Mouse (Mus musculus): Measurements from ENCODE around the gene Cbl. TPM values are rescaled to one million over a fixed set of nuclear protein-coding genes. Genes with fewer than 3 reads are reported as not detected.

Cbl gene
- polyA plus RNA-seq, 1 experiment: 14.2 TPM

DNA sequence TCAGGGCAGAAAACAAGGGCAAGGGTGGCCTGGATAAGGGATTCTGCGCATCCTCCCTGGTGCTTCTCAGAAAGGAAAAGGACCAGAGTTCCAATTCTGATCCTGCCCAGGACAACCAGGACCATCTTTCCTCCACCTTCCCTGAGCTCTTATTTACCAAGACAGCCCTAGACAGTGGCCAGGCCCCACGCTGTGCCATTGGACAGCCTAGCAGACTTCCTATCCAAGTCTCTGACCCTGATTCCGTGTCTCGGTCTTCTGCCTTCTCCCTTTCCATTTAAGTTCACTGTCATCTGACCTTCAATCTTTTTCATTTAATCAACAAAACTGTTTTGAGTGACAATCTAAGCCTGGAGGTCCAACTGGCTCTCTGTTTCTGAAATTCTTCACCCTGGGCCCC, 127.3 kb downstream of the Cbl start:
- WGBS: 58% methylated on average over 4 of the region's 4 CpGs
- H3K4me1 ChIP-seq (ENCODE audit: control insufficient read depth, insufficient read depth, low read length): peaks cover 20% of the 10 kb centered on the region
- H3K4me3 ChIP-seq (replicated peaks; ENCODE audit: extremely low read depth, low read depth, low read length): no peak overlapping the region
- TF ChIP-seq POLR2A (IDR thresholded peaks at IDR 0.05; ENCODE audit: borderline replicate concordance, extremely low read depth, low read depth, low read length) (no peak), CTCF (IDR thresholded peaks at IDR 0.05; ENCODE audit: insufficient read depth, low read length) (no peak)
- DNase-seq: no peak

DNA sequence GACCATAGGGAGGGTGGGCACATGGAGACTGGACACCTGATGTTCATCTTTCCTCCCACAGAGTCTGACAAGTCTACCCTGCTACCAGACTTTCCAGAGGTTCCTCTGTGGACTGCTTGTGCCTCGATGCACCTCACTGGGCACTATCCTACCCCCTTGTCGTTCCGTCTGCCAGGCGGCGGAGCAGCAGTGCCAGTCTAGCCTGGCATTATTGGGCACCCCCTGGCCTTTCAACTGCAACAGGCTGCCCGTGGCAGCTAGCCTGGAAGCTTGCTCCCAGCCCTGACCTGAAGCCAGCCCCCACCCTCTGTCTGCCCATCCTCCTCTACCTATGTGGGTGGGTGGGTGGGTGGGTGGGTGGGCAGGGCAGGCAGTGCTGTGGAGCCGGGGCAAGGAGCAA, 127.7 kb downstream of the Cbl start:
- TF ChIP-seq POLR2A (IDR thresholded peaks at IDR 0.05; ENCODE audit: borderline replicate concordance, extremely low read depth, low read depth, low read length) (no peak), CTCF (IDR thresholded peaks at IDR 0.05; ENCODE audit: insufficient read depth, low read length) (no peak)
- Histone ChIP-seq H3K4me3 (replicated peaks; ENCODE audit: extremely low read depth, low read depth, low read length) (no peak overlapping the region), H3K4me1 (ENCODE audit: control insufficient read depth, insufficient read depth, low read length) (peaks cover 20% of the 10 kb centered on the region)
- WGBS: 87% methylated on average over 7 of the region's 7 CpGs
- no peak for DNase-seq

DNA sequence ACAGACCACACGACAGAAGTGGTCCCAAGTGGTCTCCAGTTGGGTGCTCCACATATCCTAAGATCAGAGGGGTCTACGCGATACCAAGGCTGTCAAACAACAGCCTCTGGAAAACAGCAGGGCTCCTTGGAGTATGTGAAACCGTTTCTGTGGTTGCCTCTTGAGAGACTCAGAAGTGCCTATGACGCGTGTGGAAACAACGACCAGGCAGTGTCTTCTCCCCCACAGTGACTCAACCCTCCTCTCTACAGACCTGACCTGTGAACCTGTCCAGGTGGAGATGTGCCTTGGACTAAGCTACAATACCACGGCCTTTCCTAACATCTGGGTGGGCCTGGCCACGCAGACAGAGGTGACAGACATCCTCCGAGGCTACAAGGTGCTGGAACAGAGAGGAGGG, 128.1 kb downstream of the Cbl start:
- TF ChIP-seq CTCF (IDR thresholded peaks at IDR 0.05; ENCODE audit: insufficient read depth, low read length): no peak
- TF ChIP-seq POLR2A (IDR thresholded peaks at IDR 0.05; ENCODE audit: borderline replicate concordance, extremely low read depth, low read depth, low read length): no peak
- Histone ChIP-seq H3K4me1 (ENCODE audit: control insufficient read depth, insufficient read depth, low read length) (peaks cover 20% of the 10 kb centered on the region), H3K4me3 (replicated peaks; ENCODE audit: extremely low read depth, low read depth, low read length) (no peak overlapping the region)
- 73% methylated on average over 10 of the region's 10 CpGs for WGBS
- no peak for DNase-seq

DNA sequence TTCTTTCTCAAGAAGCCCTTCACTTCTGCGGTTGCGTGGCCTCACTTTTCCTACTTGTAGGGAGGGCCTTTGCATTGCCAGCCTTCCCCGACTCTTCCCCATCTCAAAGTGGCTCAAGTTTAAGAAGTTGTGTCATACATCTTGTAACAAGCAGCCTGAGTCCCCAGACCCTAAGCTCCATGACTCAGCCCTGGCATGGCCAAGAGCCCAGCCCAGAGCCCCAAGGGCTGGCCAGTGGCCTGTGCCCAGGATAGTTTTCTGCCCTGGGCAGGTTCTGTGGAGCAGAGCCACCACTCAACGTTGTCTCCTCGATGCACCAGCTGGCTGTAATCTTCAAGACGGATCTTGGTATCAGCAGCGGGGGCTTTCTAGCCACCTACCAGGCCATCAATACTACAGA, 129.0 kb downstream of the Cbl start:
- no peak overlapping the region for H3K4me3 ChIP-seq (replicated peaks; ENCODE audit: extremely low read depth, low read depth, low read length)
- DNase-seq: no peak
- WGBS: 84% methylated on average over 7 of the region's 7 CpGs

DNA sequence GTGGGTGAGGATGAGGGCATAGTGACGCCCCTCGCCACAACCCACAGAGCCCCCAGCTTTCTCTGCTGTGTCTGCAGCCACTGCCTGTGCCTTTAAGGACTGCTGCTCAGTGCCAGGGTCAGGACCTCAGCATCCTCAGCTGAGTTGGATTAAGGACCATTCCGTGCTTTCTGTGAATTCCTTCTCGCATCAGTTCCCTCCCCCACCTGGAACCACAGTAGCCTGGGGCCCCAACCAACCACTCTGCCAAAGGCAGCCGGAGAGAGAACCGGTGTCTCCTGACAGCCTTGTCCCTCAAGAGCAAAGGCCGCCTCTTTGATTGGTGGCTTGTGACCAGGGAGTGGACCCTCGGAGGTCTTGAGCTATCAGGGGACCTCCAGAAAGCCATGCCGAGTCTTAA, 132.4 kb downstream of the Cbl start, which contains the start of gene Mfrp:
TSS of gene Mfrp (plus strand) at position 240 of the 400 bp plus-strand sequence.
- no peak for DNase-seq
- WGBS: 81% methylated on average over 9 of the region's 9 CpGs
- peaks cover under 1% of the 10 kb centered on the region; the same call in 1 of the 2 replicates for H3K4me1 ChIP-seq (ENCODE audit: control insufficient read depth, insufficient read depth, low read length)
- H3K4me3 ChIP-seq (replicated peaks; ENCODE audit: extremely low read depth, low read depth, low read length): no peak within 1 kb of the TSS
- no peak for TF ChIP-seq CTCF (IDR thresholded peaks at IDR 0.05; ENCODE audit: insufficient read depth, low read length)
- TF ChIP-seq POLR2A (IDR thresholded peaks at IDR 0.05; ENCODE audit: borderline replicate concordance, extremely low read depth, low read depth, low read length): no peak

More for the DNA sequence above, 129.0 kb downstream of the Cbl start:
- TF ChIP-seq CTCF (IDR thresholded peaks at IDR 0.05; ENCODE audit: insufficient read depth, low read length) (no peak), POLR2A (IDR thresholded peaks at IDR 0.05; ENCODE audit: borderline replicate concordance, extremely low read depth, low read depth, low read length) (no peak)
- H3K4me1 ChIP-seq (ENCODE audit: control insufficient read depth, insufficient read depth, low read length): peaks cover 16% of the 10 kb centered on the region

DNA sequence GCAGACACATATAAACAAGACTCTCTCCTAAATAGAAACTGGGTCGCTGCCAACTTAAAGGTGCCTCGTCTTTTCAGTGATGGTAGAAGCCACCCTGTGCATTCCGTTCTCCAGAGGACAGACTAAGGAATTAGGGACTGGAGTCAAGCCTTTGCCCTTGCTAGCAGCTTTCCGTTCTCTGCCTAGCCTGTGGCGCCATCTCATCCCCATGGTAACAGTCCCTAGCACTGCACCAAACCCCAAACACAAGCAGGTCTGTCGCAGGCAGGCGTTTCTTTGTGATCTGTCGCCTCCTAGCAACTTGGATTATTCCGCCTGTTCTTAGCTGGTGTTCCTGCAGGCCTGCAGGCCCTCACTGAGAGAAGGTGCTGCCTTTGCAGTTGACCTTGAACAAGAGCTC, 137.3 kb downstream of the Cbl start:
- no peak for DNase-seq
- no peak overlapping the region for H3K4me3 ChIP-seq (replicated peaks; ENCODE audit: extremely low read depth, low read depth, low read length)
- peaks cover 4% of the 10 kb centered on the region; the same call in 1 of the 2 replicates for H3K4me1 ChIP-seq (ENCODE audit: control insufficient read depth, insufficient read depth, low read length)
- TF ChIP-seq CTCF (IDR thresholded peaks at IDR 0.05; ENCODE audit: insufficient read depth, low read length) (no peak), POLR2A (IDR thresholded peaks at IDR 0.05; ENCODE audit: borderline replicate concordance, extremely low read depth, low read depth, low read length) (no peak)
- 56% methylated on average over 9 of the region's 9 CpGs for WGBS

DNA sequence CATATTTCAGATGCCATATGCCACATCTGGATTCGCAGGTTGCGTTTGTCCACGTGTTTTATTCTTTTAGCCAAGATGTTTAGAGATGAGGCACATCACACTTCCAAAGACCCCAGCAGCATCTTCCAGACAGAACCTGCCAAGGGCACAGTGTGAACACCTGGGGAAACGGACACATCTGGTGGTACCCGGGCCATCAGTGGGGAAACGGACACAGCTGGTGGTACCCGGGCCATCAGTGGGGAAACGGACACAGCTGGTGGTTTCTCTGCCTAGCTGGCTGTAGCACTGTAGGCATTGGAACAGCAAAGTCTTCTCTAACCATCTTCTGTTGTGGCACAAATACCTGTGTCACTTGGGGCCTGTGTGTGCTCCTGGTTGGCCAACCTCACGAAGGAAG, 138.1 kb downstream of the Cbl start:
- H3K4me1 ChIP-seq (ENCODE audit: control insufficient read depth, insufficient read depth, low read length): peaks cover 4% of the 10 kb centered on the region; the same call in 1 of the 2 replicates
- DNase-seq: no peak
- WGBS: 85% methylated on average over 9 of the region's 9 CpGs
- TF ChIP-seq CTCF (IDR thresholded peaks at IDR 0.05; ENCODE audit: insufficient read depth, low read length) (no peak), POLR2A (IDR thresholded peaks at IDR 0.05; ENCODE audit: borderline replicate concordance, extremely low read depth, low read depth, low read length) (no peak)
- no peak overlapping the region for H3K4me3 ChIP-seq (replicated peaks; ENCODE audit: extremely low read depth, low read depth, low read length)

DNA sequence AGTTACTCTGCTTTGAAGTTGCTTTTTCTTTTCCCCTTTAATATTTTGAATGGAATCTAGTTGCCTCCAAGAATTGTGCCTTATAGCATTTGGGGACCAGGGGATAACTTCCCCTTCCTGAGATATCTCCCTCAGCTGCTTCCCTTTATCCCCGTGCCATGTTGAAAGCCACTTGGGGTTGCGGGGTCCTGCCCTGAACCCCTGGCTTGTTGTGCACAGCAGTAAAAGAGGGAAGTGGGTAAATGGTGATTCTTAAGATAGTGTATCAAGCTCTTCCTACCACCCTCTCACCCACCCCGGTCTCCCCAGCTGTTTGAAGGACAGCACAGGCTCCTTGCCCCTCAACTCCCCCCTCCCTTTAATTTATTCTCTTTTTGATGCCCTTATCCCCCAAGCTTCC, 139.1 kb downstream of the Cbl start:
- 80% methylated on average over 3 of the region's 3 CpGs for WGBS
- Histone ChIP-seq H3K4me3 (replicated peaks; ENCODE audit: extremely low read depth, low read depth, low read length) (no peak overlapping the region), H3K4me1 (ENCODE audit: control insufficient read depth, insufficient read depth, low read length) (peaks cover 4% of the 10 kb centered on the region; the same call in 1 of the 2 replicates)
- TF ChIP-seq CTCF (IDR thresholded peaks at IDR 0.05; ENCODE audit: insufficient read depth, low read length) (no peak), POLR2A (IDR thresholded peaks at IDR 0.05; ENCODE audit: borderline replicate concordance, extremely low read depth, low read depth, low read length) (no peak)
- DNase-seq: no peak

DNA sequence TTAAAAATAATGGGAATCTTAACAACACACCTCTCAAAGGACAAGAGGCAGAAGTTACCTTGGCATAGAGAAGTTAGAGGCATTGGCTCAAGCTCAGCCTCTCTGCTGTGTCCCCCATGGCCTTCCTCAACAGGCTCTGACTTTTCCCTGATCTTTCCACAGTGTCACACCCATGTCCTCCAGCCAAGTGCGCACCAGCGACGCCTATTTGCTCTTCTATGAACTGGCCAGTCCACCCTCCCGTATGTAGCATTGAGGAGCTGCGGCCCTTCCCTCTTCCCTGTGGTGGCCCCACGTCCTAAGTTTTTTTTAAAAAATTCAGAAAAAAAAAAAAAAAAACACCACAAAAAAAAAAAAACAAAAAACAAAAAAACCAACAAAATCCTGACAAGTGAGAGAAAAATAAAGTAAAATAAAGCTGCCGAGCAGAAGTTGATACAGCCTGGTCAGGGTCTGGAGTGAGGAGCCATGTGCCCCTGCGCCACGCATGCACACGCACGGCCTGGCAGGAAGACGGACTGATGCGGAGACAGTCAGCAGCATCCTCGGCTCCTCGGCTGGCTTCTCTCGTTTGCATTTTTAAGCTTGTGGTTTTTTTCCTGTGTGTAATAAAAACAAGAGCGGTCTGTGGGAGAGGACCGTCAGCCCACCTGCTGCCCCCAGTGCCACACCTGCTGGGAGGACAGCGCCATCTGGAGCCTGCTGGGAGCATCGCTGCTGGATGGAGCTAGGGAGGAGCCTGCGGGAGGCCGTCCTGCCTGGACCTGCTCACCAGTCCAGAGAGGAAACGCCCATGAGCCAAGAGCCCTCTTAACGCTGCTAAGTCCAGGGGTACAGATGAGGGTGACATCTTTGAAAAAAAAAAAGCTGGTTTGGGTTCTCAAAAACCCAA, 140.0 kb downstream of the Cbl start:
- H3K4me1 ChIP-seq (ENCODE audit: control insufficient read depth, insufficient read depth, low read length): peaks cover 4% of the 10 kb centered on the region; the same call in 1 of the 2 replicates
- 45% methylated on average over 24 of the region's 24 CpGs for WGBS
- DNase-seq: peak; percentile 79
- H3K4me3 ChIP-seq (replicated peaks; ENCODE audit: extremely low read depth, low read depth, low read length): no peak overlapping the region
- TF ChIP-seq POLR2A (IDR thresholded peaks at IDR 0.05; ENCODE audit: borderline replicate concordance, extremely low read depth, low read depth, low read length) (no peak), CTCF (IDR thresholded peaks at IDR 0.05; ENCODE audit: insufficient read depth, low read length) (peak; percentile 67)

Other genes starting within 250 kb of the Cbl start
- gene Thy1, start 190.7 kb downstream of the Cbl start, polyA plus RNA-seq (2012; rRNA removed): 22.0 and 34.3 TPM in 2 replicates
- 5.7 and 9.2 TPM in 2 replicates for gene Usp2, start 167.0 kb downstream of the Cbl start, polyA plus RNA-seq (2012; rRNA removed)
- gene Mfrp, start 132.3 kb downstream of the Cbl start, polyA plus RNA-seq (2012; rRNA removed): 0.25 and 0.34 TPM in 2 replicates
- gene C1qtnf5, start 126.8 kb downstream of the Cbl start, polyA plus RNA-seq (2012; rRNA removed): 29.0 and 31.0 TPM in 2 replicates
- 0.27 TPM in 1 of 2 replicates, not detected in the other for gene Gm49380, start 120.5 kb downstream of the Cbl start, polyA plus RNA-seq (2012; rRNA removed)
- gene Rnf26, start 120.5 kb downstream of the Cbl start, polyA plus RNA-seq (2012; rRNA removed): 24.6 and 25.0 TPM in 2 replicates
- gene Mcam, start 99.6 kb downstream of the Cbl start, polyA plus RNA-seq (2012; rRNA removed): 170 and 209 TPM in 2 replicates
- gene Ccdc153, start 6.6 kb upstream of the Cbl start, polyA plus RNA-seq (2012; rRNA removed): 13.8 and 26.9 TPM in 2 replicates
- 0.11 and 0.12 TPM in 2 replicates for gene Pdzd3, start 17.4 kb upstream of the Cbl start, polyA plus RNA-seq (2012; rRNA removed)
- 15.0 and 15.8 TPM in 2 replicates for gene Nlrx1, start 34.5 kb upstream of the Cbl start, polyA plus RNA-seq (2012; rRNA removed)
- 1.7 and 1.9 TPM in 2 replicates for gene Abcg4, start 54.6 kb upstream of the Cbl start, polyA plus RNA-seq (2012; rRNA removed)
- 16.9 and 21.3 TPM in 2 replicates for gene Hinfp, start 71.6 kb upstream of the Cbl start, polyA plus RNA-seq (2012; rRNA removed)
- 77.9 and 88.0 TPM in 2 replicates for gene C2cd2l, start 86.2 kb upstream of the Cbl start, polyA plus RNA-seq (2012; rRNA removed)
- gene Dpagt1, start 92.0 kb upstream of the Cbl start, polyA plus RNA-seq (2012; rRNA removed): 50.0 and 58.7 TPM in 2 replicates
- gene H2afx, start 100.6 kb upstream of the Cbl start, polyA plus RNA-seq (2012; rRNA removed): 41.3 and 50.1 TPM in 2 replicates
- gene Hmbs, start 110.2 kb upstream of the Cbl start, polyA plus RNA-seq (2012; rRNA removed): 21.8 and 27.7 TPM in 2 replicates
- gene Vps11, start 127.6 kb upstream of the Cbl start, polyA plus RNA-seq (2012; rRNA removed): 21.6 and 30.2 TPM in 2 replicates
- 43.2 and 49.6 TPM in 2 replicates for gene Hyou1, start 145.4 kb upstream of the Cbl start, polyA plus RNA-seq (2012; rRNA removed)
- gene Slc37a4, start 162.8 kb upstream of the Cbl start, polyA plus RNA-seq (2012; rRNA removed): 20.7 and 29.8 TPM in 2 replicates
- gene Rps25, start 173.1 kb upstream of the Cbl start, polyA plus RNA-seq (2012; rRNA removed): 117 and 226 TPM in 2 replicates
- gene Trappc4, start 173.6 kb upstream of the Cbl start, polyA plus RNA-seq (2012; rRNA removed): 42.2 and 43.8 TPM in 2 replicates
- gene Ccdc84, start 184.5 kb upstream of the Cbl start, polyA plus RNA-seq (2012; rRNA removed): 16.4 and 23.0 TPM in 2 replicates
- 0.16 TPM in 1 of 2 replicates, not detected in the other for gene Foxr1, start 207.1 kb upstream of the Cbl start, polyA plus RNA-seq (2012; rRNA removed)
- gene Upk2, start 220.9 kb upstream of the Cbl start, polyA plus RNA-seq (2012; rRNA removed): 4.0 and 4.4 TPM in 2 replicates
- gene Bcl9l, start 248.8 kb upstream of the Cbl start, polyA plus RNA-seq (2012; rRNA removed): 69.0 and 70.7 TPM in 2 replicates